Mouse (Mus musculus) embryonic fibroblast, embryonic 13.5 days (primary cell): Measurements from ENCODE around the gene Spsb4.

ENCODE experiments used
- CTCF ChIP-seq: IDR thresholded peaks from 2 replicates; pipeline ENCODE4 v1.5.1; 2011; ENCODE audit warnings: mild to moderate bottlenecking, control low read depth, low read length, moderate library complexity, borderline replicate concordance; ENCODE audit not compliant: insufficient read depth
- POLR2A ChIP-seq: IDR thresholded peaks from 2 replicates; pipeline ENCODE4 v1.6.1; 2011; ENCODE audit warnings: low read depth, mild to moderate bottlenecking, control low read depth, low read length, moderate library complexity

DNA sequence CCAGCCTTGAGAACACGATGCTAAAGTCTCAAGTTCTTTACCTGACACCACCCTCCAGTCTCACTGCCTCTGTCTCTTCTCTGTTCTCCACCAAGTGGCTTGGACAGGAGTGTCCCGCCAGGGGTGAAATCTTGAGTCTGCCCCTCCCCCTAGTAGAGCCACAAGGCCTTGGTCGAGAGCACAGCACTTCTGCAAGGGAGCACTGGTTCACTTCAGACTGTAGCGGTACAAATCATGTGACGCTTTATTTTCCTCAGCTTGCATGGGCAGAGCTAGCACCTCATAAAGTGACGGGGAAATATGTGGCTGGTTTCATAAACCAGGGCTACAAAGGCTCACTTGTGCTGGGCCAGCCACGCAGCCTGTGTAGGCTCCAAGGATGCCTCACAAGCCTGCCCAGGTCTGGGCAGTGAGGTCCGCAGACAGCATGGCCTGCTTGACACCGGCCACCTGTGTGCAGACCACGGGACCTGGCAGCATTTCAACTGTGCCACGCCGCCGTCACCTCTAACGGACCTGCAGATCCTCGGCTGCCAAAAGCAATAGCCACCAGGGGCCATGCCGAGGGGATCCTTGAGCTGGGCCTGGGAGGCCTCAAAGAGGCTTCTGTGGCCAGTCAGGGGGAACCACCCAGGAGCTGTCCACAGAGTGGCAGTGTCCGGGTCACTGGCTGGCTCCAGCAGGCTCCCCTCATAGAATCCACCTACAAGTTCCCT is 56.5 kb downstream of the Spsb4 start:
- TF ChIP-seq POLR2A (no peak), CTCF (no peak)
